Mouse (Mus musculus) liver, embryonic 14.5 days (tissue): ENCODE measurements around the gene Armc7.

ENCODE experiments used
- CTCF ChIP-seq: IDR thresholded peaks from 2 replicates; pipeline ENCODE4 v1.5.1; 2016; ENCODE audit warnings: antibody characterized with exemption, low read depth, control low read depth
- EP300 ChIP-seq: IDR thresholded peaks from 2 replicates; pipeline ENCODE4 v1.6.1; 2016; ENCODE audit warnings: antibody characterized with exemption, low read depth

DNA sequence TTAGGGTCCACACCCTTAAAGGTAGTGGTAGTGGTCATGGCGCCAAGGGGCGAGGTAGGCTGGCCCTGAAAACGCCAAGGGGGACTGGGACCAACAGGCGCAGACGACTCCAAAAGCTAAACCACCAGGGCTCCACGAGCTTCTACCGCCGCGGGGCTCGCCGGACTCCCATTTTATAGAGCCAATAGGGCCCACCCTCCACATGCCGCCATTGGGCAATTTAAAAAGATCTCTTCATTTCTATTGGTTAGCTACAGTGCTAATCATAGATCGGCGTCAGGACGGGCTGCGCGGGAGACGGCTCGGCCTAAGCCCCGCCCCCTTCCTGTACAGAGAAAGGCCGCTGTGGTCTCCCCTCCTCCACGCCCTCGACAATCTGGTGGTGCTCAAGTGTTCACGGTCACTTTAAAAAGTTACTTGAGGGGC is 38.8 kb downstream of the Armc7 start, which contains the start of gene Jpt1:
- TF ChIP-seq CTCF (no peak), EP300 (peak; percentile 53; the same call in 1 of the 2 replicates)
